Mouse (Mus musculus) heart, postnatal 0 days (tissue): ENCODE results near the gene Stk24.

Experiments used
- CTCF ChIP-seq: IDR thresholded peaks from 2 replicates; pipeline ENCODE4 v1.5.1; 2016; ENCODE audit warnings: antibody characterized with exemption, control low read depth, low read depth
- EP300 ChIP-seq: IDR thresholded peaks from 2 replicates; pipeline ENCODE4 v1.6.1; 2016; ENCODE audit warnings: antibody characterized with exemption, low read depth

- no peak for TF ChIP-seq CTCF
- no peak for TF ChIP-seq EP300
Observed at GRCm38 (mm10) chr14:121328878-121329277, 50.9 kb downstream of the Stk24 start.
